Mouse (Mus musculus): ENCODE data around the gene Orai1.

DNA sequence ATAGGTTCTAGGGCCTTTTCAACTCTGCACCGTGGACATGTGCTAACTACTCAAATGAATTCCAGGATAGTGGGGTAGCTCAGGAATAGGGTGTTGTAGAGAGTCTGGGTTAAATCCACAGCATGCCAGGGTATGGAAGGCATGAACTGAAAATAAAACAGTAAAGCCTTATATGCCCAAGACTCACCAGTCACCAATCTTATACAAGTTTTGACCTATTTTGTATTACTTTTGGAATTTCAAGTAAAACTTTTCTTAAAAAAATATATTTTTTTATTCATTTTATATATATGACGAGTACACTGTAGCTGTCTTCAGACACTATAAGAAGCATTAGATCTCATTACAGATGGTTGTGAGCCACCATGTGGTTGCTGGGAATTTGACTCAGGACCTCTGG is 21.1 kb upstream of the Orai1 start:
- TF ChIP-seq POLR2A (IDR thresholded peaks at IDR 0.05; ENCODE audit: low read depth, low read length): no peak
- TF ChIP-seq CTCF (conservative IDR thresholded peaks at IDR 0.05; ENCODE audit: insufficient read depth, insufficient read length, low read depth, low read length): no peak
